Mouse (Mus musculus) G1E (cell line): ENCODE measurements around the gene Ccnt1.

Experiments used
- CTCF ChIP-seq: IDR thresholded peaks from 2 replicates; pipeline ENCODE4 v1.5.1; 2012; ENCODE audit warnings: low read depth, low read length, inconsistent platforms, mixed read lengths
- GATA1 ChIP-seq: IDR thresholded peaks from 2 replicates; pipeline ENCODE4 v1.6.1; 2012; ENCODE audit warnings: borderline replicate concordance, low read length, inconsistent platforms, mixed read lengths
- POLR2AphosphoS5 ChIP-seq: IDR thresholded peaks from 2 replicates; pipeline ENCODE4 v1.6.1; 2012; ENCODE audit warnings: low read depth, low read length, inconsistent platforms; ENCODE audit not compliant: insufficient replicate concordance
- TAL1 ChIP-seq: conservative IDR thresholded peaks from 2 replicates; pipeline ENCODE4 v1.6.1; 2012; ENCODE audit warnings: low read depth, low read length, inconsistent platforms, mixed read lengths

DNA sequence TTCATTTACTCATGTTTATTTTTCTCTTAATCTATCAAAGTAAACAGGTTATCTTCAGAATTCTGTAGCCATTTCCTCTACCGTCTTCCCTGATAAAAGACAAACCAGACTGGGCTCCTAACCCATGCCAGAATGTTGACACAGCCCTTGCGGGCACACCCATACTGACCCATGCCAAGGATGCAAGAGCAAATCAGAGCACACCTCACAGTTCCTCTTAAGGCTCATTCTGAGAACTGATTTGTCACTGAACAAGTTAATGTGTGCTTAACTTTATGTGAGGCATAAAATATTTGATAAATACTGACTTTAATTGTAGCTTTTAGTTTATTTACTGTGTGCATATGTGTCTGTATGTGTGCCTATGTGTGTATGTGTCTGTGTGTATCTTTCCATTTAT is 79.4 kb downstream of the Ccnt1 start:
- no peak for TF ChIP-seq CTCF
- no peak for TF ChIP-seq GATA1
- no peak for TF ChIP-seq TAL1
- no peak for TF ChIP-seq POLR2AphosphoS5
